Mouse (Mus musculus): Measurements from ENCODE around the gene Nipa1. TPM values are rescaled to one million over a fixed set of nuclear protein-coding genes. Genes with fewer than 3 reads are reported as not detected.

The Nipa1 gene
- polyA plus RNA-seq, 1 experiment: 13.8 TPM

DNA sequence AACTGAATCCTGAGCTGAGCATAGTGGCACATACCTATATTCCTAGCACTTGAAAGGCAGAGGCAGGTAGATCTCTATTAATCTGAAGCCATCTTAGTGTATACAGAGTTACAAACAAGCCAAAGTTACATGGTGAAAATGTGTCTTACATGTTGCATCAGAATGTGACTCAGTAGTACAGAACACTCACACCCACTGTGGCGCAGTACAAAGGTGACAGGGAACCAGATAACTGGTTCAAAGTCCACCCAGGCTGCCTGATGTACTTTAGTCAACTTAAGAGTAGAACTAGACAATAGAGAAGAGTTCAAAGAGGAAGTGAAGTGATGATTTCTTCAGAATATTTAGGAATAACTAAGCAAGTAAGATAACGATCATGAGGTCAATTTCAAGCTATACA is 84.7 kb downstream of the Nipa1 start:
- no peak for DNase-seq (ENCODE audit: low spot score)

DNA sequence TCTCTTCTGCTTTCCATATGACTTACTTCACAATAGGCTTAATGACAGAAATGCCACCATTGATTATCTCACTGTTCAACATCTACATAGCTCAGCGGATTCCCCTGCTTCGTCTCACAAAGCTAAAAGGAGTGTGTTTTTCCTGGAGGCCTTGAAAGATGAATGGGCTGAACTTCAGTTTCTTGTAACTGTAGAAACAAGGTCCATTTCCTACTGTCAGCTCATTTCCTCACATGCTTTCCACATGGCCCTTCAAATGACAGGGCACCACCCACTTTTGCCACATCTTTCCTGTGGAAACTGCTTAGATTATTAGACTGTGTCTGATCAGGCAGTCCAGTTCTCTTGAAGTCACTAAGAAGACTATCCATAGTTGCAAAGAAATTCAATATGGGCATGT is 91.1 kb downstream of the Nipa1 start:
- no peak for DNase-seq (ENCODE audit: low spot score)

Other genes starting within 250 kb of the Nipa1 start
- gene Tubgcp5, start 225.8 kb downstream of the Nipa1 start, polyA plus RNA-seq (2012; rRNA removed): 14.7 and 14.8 TPM in 2 replicates
- 38.8 and 48.5 TPM in 2 replicates for gene Cyfip1, start 178.2 kb downstream of the Nipa1 start, polyA plus RNA-seq (2012; rRNA removed)
- gene Nipa2, start 57.5 kb downstream of the Nipa1 start, polyA plus RNA-seq (2012; rRNA removed): 31.4 and 32.8 TPM in 2 replicates
- gene Herc2, start 30.2 kb upstream of the Nipa1 start, polyA plus RNA-seq (2012; rRNA removed): 26.0 and 31.4 TPM in 2 replicates
- gene Oca2, start 219.8 kb upstream of the Nipa1 start, polyA plus RNA-seq (2012; rRNA removed): not detected in 2 replicates

Data from urinary bladder, adult 2 months (tissue).